Mouse (Mus musculus) ES-E14 (cell line): Measurements from ENCODE around the gene Nucks1.

Source experiments
- CHD2 ChIP-seq: IDR thresholded peaks from 2 replicates; pipeline ENCODE4 v1.6.1; 2014; ENCODE audit warnings: mild to moderate bottlenecking, low read depth, low read length, inconsistent platforms
- HCFC1 ChIP-seq: IDR thresholded peaks from 2 replicates; pipeline ENCODE4 v1.6.1; 2012; ENCODE audit warnings: low read length, inconsistent platforms, borderline replicate concordance; ENCODE audit not compliant: insufficient read depth
- MAFK ChIP-seq: IDR thresholded peaks from 2 replicates; pipeline ENCODE4 v1.6.1; 2014; ENCODE audit warnings: mild to moderate bottlenecking, low read depth, low read length, inconsistent platforms; ENCODE audit not compliant: insufficient read depth
- ZC3H11A ChIP-seq: IDR thresholded peaks from 2 replicates; pipeline ENCODE4 v1.6.1; 2012; ENCODE audit warnings: low read depth, mild to moderate bottlenecking, inconsistent platforms, low read length, borderline replicate concordance
- ZNF384 ChIP-seq: IDR thresholded peaks from 2 replicates; pipeline ENCODE4 v1.6.1; 2012; ENCODE audit warnings: low read depth, low read length, inconsistent platforms

- TF ChIP-seq ZNF384 (no peak), MAFK (no peak), HCFC1 (no peak), CHD2 (no peak), ZC3H11A (no peak)
These were observed 60.6 kb downstream of the Nucks1 start for GRCm38 (mm10) chr1:131970661-131971520.
